Mouse (Mus musculus): ENCODE data around the gene Atp2c2. TPM values are rescaled to one million over a fixed set of nuclear protein-coding genes. Genes with fewer than 3 reads are reported as not detected.

Atp2c2 gene
- polyA plus RNA-seq, 1 experiment from 2014 or later = 3.1 TPM

GRCm38 (mm10) chr8:119791804-119792704 is 92.2 kb downstream of the Atp2c2 start:
- no peaks in the 10 kb centered on the region for H3K9me3 ChIP-seq (ENCODE audit: control insufficient read depth, low read length)
- H3K27me3 ChIP-seq (replicated peaks; ENCODE audit: control insufficient read depth, insufficient read depth, low read length) = no peaks in the 10 kb centered on the region
- no peak overlapping the region for H3K9ac ChIP-seq (ENCODE audit: low read length)
- peak overlapping the region; percentile 70 for H3K27ac ChIP-seq (ENCODE audit: low read depth)
- no peaks in the 10 kb centered on the region for H3K36me3 ChIP-seq (ENCODE audit: control insufficient read depth, insufficient read depth, low read length)
- ATAC-seq (replicated peaks; ENCODE audit: low FRiP score, low TSS enrichment, low read depth) (peak; percentile 63; the same call in 1 of the 2 replicates), DNase-seq (ENCODE audit: low spot score) (no peak)
- peaks cover 13% of the 10 kb centered on the region for H3K4me1 ChIP-seq (replicated peaks; ENCODE audit: control insufficient read depth, insufficient read depth, low read length)
- H3K4me3 ChIP-seq (ENCODE audit: low read depth, low read length) = no peak overlapping the region
- WGBS = 37% methylated on average over 16 of the region's 16 CpGs
- no peak overlapping the region for H3K4me2 ChIP-seq (ENCODE audit: low read length)

DNA sequence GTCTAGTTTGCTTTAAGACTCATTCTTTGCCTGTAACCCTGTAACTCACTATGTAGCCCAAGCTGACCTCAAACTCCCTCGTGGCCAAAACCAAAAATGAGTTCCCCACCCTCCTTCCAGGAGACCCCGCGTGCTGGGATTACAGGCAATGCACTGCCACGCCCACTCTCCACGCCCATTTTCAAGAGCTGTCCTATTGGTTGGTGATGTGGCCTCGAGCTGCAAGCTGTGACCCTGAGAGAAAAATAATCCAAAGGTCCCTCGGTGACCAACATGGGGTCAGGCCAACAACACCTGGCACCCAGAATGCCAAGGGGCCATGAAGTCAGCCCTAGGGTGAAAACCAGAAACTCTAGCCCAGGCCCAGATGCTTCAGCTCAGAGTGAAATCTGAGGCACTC is 94.9 kb downstream of the Atp2c2 start:
- H3K4me3 ChIP-seq (ENCODE audit: low read depth, low read length) = no peak overlapping the region
- no peak overlapping the region for H3K27ac ChIP-seq (ENCODE audit: low read depth)
- DNase-seq (ENCODE audit: low spot score) (no peak), ATAC-seq (replicated peaks; ENCODE audit: low FRiP score, low TSS enrichment, low read depth) (no peak)
- no peaks in the 10 kb centered on the region for H3K27me3 ChIP-seq (replicated peaks; ENCODE audit: control insufficient read depth, insufficient read depth, low read length)
- no peaks in the 10 kb centered on the region for H3K36me3 ChIP-seq (ENCODE audit: control insufficient read depth, insufficient read depth, low read length)
- H3K9ac ChIP-seq (ENCODE audit: low read length) = no peak overlapping the region
- H3K9me3 ChIP-seq (ENCODE audit: control insufficient read depth, low read length) = no peaks in the 10 kb centered on the region
- WGBS = 43% methylated on average over 7 of the region's 7 CpGs
- peaks cover 25% of the 10 kb centered on the region for H3K4me1 ChIP-seq (replicated peaks; ENCODE audit: control insufficient read depth, insufficient read depth, low read length)
- H3K4me2 ChIP-seq (ENCODE audit: low read length) = no peak overlapping the region

- 75% methylated on average over 3 of the region's 3 CpGs for WGBS
- Histone ChIP-seq H3K4me1 (replicated peaks; ENCODE audit: control insufficient read depth, insufficient read depth, low read length) (peaks cover 25% of the 10 kb centered on the region), H3K9ac (ENCODE audit: low read length) (no peak overlapping the region), H3K27ac (ENCODE audit: low read depth) (no peak overlapping the region), H3K27me3 (replicated peaks; ENCODE audit: control insufficient read depth, insufficient read depth, low read length) (no peaks in the 10 kb centered on the region), H3K4me3 (ENCODE audit: low read depth, low read length) (no peak overlapping the region), H3K4me2 (ENCODE audit: low read length) (no peak overlapping the region), H3K9me3 (ENCODE audit: control insufficient read depth, low read length) (no peaks in the 10 kb centered on the region), H3K36me3 (ENCODE audit: control insufficient read depth, insufficient read depth, low read length) (no peaks in the 10 kb centered on the region)
- DNase-seq (ENCODE audit: low spot score) = no peak
- ATAC-seq (replicated peaks; ENCODE audit: low FRiP score, low TSS enrichment, low read depth) = no peak
Observed at GRCm38 (mm10) chr8:119795651-119796050, 95.8 kb downstream of the Atp2c2 start.

DNA sequence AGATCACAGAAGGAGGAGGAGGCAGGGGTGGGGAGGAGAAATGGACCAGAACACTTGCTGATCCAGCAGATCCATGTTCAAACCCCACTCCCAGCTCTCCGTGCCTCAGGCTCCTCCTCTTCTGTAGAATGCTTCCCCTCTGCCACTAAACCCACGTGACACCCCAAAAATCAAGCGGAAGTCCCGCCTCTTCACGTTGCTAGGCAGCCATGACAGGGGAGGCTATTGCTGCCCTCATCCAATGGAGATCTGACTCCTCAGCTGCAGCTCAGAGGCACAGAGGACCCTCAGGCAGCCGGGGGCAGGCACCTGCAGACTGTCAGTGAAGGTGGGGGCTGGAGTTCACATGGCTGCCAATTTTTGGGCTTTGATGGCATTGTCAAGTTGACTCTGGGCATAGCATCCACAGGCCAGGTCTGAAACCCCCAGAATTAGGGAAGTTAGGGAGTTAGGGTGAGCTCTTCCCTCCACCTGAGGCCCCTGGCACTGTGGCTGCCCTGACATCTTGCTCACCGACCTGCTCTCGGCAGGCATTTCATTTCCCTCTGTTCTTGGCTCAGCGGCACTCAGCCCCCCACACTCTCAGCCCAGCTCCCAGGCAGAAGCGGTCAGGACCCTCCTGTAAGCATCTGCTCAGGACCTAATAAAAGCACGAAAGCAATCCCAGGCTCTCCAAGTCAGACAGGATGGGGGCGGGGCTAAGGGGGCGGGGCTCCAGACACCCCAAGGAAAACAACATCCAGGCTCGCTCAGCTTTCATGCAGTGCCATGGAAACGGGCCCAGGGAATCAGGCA is 98.6 kb downstream of the Atp2c2 start:
- peak overlapping the region; percentile 65; the same call in 1 of the 2 replicates for H3K27ac ChIP-seq (ENCODE audit: low read depth)
- 0 out of 2 replicates have a peak overlapping the region, but pooled peaks have one; percentile 7 for H3K9ac ChIP-seq (ENCODE audit: low read length)
- peak; percentile 70 for ATAC-seq (replicated peaks; ENCODE audit: low FRiP score, low TSS enrichment, low read depth)
- H3K9me3 ChIP-seq (ENCODE audit: control insufficient read depth, low read length) = no peaks in the 10 kb centered on the region
- peaks cover 13% of the 10 kb centered on the region for H3K4me1 ChIP-seq (replicated peaks; ENCODE audit: control insufficient read depth, insufficient read depth, low read length)
- H3K4me3 ChIP-seq (ENCODE audit: low read depth, low read length) = 0 out of 2 replicates have a peak overlapping the region, but pooled peaks have one; percentile 2
- peak; percentile 76 for DNase-seq (ENCODE audit: low spot score)
- peak overlapping the region; percentile 38 for H3K4me2 ChIP-seq (ENCODE audit: low read length)
- H3K27me3 ChIP-seq (replicated peaks; ENCODE audit: control insufficient read depth, insufficient read depth, low read length) = no peaks in the 10 kb centered on the region
- 8% methylated on average over 15 of the region's 15 CpGs for WGBS
- no peaks in the 10 kb centered on the region for H3K36me3 ChIP-seq (ENCODE audit: control insufficient read depth, insufficient read depth, low read length)

DNA sequence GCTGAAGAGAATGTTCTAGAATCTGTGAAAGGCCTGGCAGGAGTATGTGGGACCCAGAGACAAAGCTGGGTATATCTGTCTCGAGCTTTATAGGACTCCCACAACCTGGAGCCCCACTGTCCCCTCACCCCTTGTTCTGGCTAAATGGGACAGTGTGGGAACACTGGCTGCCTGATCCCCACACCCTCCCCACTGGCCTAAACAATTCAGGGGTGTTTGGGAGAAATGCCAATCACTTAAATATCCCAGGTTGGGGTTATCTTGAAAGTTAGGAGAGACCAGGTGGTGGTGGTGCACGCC is 99.1 kb downstream of the Atp2c2 start:
- Histone ChIP-seq H3K4me2 (ENCODE audit: low read length) (peak overlapping the region; percentile 38), H3K36me3 (ENCODE audit: control insufficient read depth, insufficient read depth, low read length) (no peaks in the 10 kb centered on the region), H3K9me3 (ENCODE audit: control insufficient read depth, low read length) (no peaks in the 10 kb centered on the region), H3K27me3 (replicated peaks; ENCODE audit: control insufficient read depth, insufficient read depth, low read length) (no peaks in the 10 kb centered on the region), H3K27ac (ENCODE audit: low read depth) (peak overlapping the region; percentile 65), H3K9ac (ENCODE audit: low read length) (no peak overlapping the region), H3K4me3 (ENCODE audit: low read depth, low read length) (no peak overlapping the region), H3K4me1 (replicated peaks; ENCODE audit: control insufficient read depth, insufficient read depth, low read length) (peaks cover 13% of the 10 kb centered on the region)
- ATAC-seq (replicated peaks; ENCODE audit: low FRiP score, low TSS enrichment, low read depth) (no peak; the same call in 1 of the 2 replicates), DNase-seq (ENCODE audit: low spot score) (no peak)
- WGBS = 53% methylated on average over 2 of the region's 2 CpGs

DNA sequence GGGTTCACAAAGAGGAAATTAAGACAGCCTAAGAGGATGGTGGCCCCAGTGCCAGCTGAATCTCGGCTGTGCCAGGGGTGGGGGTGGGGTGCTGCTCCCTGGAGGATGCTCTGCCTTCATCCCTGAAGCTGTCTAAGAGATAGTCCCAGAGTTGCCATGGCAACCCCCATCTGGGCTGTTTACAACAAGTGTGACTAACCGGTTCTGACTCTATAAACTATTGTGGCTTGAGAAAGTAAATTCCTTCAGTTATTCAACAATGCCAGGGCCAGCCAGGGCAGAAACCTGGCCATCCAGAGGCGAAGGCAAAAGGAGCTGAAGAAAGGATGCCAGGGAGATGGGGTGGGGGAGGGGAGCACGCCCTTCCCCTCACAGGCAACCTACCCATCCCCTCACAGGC is 101.4 kb downstream of the Atp2c2 start:
- H3K36me3 ChIP-seq (ENCODE audit: control insufficient read depth, insufficient read depth, low read length) = no peaks in the 10 kb centered on the region
- WGBS = 20% methylated on average over 4 of the region's 4 CpGs
- H3K4me2 ChIP-seq (ENCODE audit: low read length) = no peak overlapping the region
- no peaks in the 10 kb centered on the region for H3K27me3 ChIP-seq (replicated peaks; ENCODE audit: control insufficient read depth, insufficient read depth, low read length)
- no peak overlapping the region for H3K9ac ChIP-seq (ENCODE audit: low read length)
- no peak overlapping the region for H3K27ac ChIP-seq (ENCODE audit: low read depth)
- DNase-seq (ENCODE audit: low spot score) = no peak
- ATAC-seq (replicated peaks; ENCODE audit: low FRiP score, low TSS enrichment, low read depth) = no peak
- no peaks in the 10 kb centered on the region for H3K9me3 ChIP-seq (ENCODE audit: control insufficient read depth, low read length)
- no peak overlapping the region for H3K4me3 ChIP-seq (ENCODE audit: low read depth, low read length)
- H3K4me1 ChIP-seq (replicated peaks; ENCODE audit: control insufficient read depth, insufficient read depth, low read length) = peaks cover 15% of the 10 kb centered on the region

DNA sequence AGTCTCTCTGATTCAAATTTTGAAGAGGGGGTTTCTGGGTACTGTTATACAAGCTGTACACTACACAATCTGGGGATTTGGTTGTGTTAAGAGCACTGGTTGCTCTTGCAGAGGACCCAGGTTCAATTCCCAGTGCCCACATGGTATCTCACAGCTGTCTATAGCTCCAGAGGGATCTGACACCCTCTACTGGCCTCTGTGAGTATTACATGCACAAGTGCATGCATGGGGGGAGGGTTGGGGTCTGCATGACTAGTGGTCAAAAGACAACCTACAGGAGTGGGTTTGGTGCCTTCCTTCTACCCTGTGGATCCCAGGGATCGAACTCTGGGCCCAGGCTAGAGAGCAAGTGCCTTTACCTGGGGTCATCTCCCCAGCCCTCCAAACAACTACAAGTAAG is 102.8 kb downstream of the Atp2c2 start:
- ATAC-seq (replicated peaks; ENCODE audit: low FRiP score, low TSS enrichment, low read depth) (no peak), DNase-seq (ENCODE audit: low spot score) (no peak)
- Histone ChIP-seq H3K4me3 (ENCODE audit: low read depth, low read length) (no peak overlapping the region), H3K4me2 (ENCODE audit: low read length) (no peak overlapping the region), H3K9ac (ENCODE audit: low read length) (no peak overlapping the region), H3K4me1 (replicated peaks; ENCODE audit: control insufficient read depth, insufficient read depth, low read length) (peaks cover 15% of the 10 kb centered on the region), H3K36me3 (ENCODE audit: control insufficient read depth, insufficient read depth, low read length) (no peaks in the 10 kb centered on the region), H3K27me3 (replicated peaks; ENCODE audit: control insufficient read depth, insufficient read depth, low read length) (no peaks in the 10 kb centered on the region), H3K9me3 (ENCODE audit: control insufficient read depth, low read length) (no peaks in the 10 kb centered on the region), H3K27ac (ENCODE audit: low read depth) (no peak overlapping the region)
- 91% methylated on average over 1 of the region's 1 CpGs for WGBS

- H3K9ac ChIP-seq (ENCODE audit: low read length) = no peak overlapping the region
- no peaks in the 10 kb centered on the region for H3K9me3 ChIP-seq (ENCODE audit: control insufficient read depth, low read length)
- WGBS = 61% methylated on average over 8 of the region's 8 CpGs
Observed at GRCm38 (mm10) chr8:119805275-119805674, 105.5 kb downstream of the Atp2c2 start.

More at GRCm38 (mm10) chr8:119805275-119805674, 105.5 kb downstream of the Atp2c2 start:
- Histone ChIP-seq H3K4me1 (replicated peaks; ENCODE audit: control insufficient read depth, insufficient read depth, low read length) (peaks cover 3% of the 10 kb centered on the region; the same call in 1 of the 2 replicates), H3K27me3 (replicated peaks; ENCODE audit: control insufficient read depth, insufficient read depth, low read length) (no peaks in the 10 kb centered on the region), H3K4me3 (ENCODE audit: low read depth, low read length) (no peak overlapping the region), H3K27ac (ENCODE audit: low read depth) (peak overlapping the region; percentile 2; the same call in 1 of the 2 replicates), H3K4me2 (ENCODE audit: low read length) (no peak overlapping the region), H3K36me3 (ENCODE audit: control insufficient read depth, insufficient read depth, low read length) (peaks cover 13% of the 10 kb centered on the region; the same call in 1 of the 2 replicates)
- no peak for DNase-seq (ENCODE audit: low spot score)
- ATAC-seq (replicated peaks; ENCODE audit: low FRiP score, low TSS enrichment, low read depth) = no peak
